Mouse (Mus musculus): ENCODE measurements at regions not wholly inside any gene's neighbourhood (a gene's known extent, or its start where the extent isn't known, plus 50 kb on each side); places are given as distances from the start of the nearest gene placed in this dataset.
"Not testable (repeated sequence)": the region's sequence is repeated elsewhere in the genome, so short reads cannot be mapped to it uniquely, and the experiment has no call there.

DNA sequence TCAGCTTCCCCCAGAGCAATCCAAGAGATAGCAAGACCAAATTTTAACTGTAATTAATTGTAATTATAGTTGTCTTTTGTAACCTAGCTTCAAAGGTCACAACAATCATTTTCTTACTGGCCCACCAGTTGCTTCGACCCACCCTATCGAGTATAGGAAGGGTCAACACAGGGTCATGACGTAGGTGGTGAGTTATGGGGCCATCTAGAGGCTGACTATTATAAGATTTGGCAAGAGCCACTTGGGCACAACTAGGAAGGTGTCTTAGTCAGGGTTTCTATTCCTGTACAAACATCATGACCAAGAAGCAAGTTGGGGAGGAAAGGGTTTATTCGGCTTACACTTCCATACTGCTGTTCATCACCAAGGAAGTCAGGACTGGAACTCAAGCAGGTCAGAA lies 62.1 kb upstream of the Zfp366 start:
- TF ChIP-seq POLR2A (IDR thresholded peaks at IDR 0.05; ENCODE audit: low read depth, low read length): not testable (repeated sequence)
- TF ChIP-seq CTCF (conservative IDR thresholded peaks at IDR 0.05; ENCODE audit: insufficient read depth, insufficient read length, low read depth, low read length): peak; percentile 26; the same call in 1 of the 2 replicates

Measured in kidney, adult 2 months (tissue).